Mouse (Mus musculus) adrenal gland, postnatal 25 days (tissue): ENCODE results near the gene Gprin1. TPM values are rescaled to one million over a fixed set of nuclear protein-coding genes. Genes with fewer than 3 reads are reported as not detected.

Source experiments
- DNase-seq: peaks from one replicate; pipeline ENCODE4 v3.0.0; 2021; ENCODE audit warnings: mixed read lengths
- total RNA-seq: library from RNA; stranded (reverse); gene quantifications from 2 replicates; pipeline ENCODE4 v1.2.3, GENCODE M21; 2021

Gprin1 gene
- total RNA-seq, 1 experiment from 2014 or later = 4.1 TPM

DNA sequence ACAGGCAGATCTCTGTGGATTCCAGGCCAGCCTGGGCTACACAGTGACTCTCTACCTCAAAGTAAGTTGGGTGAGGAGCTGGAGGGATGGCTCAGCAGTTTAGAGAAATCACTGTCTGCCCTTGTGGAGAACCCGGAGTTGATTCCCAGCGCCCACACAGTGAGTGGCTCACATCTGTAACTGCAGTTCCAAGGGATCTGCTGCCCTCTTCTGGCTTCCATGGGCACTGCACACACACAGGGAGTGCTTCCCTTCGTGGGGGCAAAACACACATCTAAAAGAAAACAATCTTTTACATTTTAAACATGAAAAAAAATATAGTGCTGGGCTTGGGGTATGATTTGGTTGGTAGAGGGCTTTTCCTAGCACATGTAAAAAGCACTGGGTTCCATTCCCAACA is 26.5 kb downstream of the Gprin1 start:
- no peak for DNase-seq

DNA sequence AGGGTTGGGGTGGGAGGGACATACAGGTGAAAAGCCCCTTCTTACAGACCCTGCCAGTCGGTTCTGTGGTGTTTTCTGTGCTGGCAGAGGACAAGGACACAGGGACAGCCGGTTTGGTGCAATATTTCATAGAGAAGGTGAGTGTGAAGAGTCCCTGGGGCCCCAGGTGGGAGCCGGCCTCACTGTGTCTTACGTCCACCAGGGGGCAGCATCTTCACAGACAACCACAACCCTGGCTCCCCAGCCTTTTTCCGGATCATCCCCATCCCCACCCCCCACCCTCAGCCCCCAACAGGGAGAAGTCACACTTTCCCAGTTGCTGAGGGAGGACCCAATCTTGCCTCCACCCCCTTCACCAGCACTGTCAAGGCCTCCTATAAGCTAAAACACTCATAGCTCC is 32.8 kb downstream of the Gprin1 start:
- peak; percentile 42 for DNase-seq

DNA sequence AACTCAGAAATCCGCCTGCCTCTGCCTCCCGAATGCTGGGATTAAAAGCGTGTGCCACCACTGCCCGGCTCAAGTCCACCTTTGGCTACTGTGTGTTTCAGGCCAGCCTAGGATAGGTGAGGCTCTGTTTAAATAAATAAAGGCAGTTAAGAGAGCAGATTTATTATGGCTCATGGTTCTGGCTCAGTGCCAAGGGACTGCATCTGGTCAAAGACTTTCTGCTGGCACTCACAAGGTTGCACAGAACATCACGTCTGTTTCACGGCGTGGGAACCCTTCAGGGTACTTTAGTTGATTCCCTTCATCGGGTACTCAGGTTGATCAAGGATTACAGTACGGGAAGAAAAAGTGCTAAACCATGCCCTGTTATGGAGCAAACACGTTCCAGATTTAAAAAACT is 34.7 kb downstream of the Gprin1 start:
- DNase-seq = no peak

DNA sequence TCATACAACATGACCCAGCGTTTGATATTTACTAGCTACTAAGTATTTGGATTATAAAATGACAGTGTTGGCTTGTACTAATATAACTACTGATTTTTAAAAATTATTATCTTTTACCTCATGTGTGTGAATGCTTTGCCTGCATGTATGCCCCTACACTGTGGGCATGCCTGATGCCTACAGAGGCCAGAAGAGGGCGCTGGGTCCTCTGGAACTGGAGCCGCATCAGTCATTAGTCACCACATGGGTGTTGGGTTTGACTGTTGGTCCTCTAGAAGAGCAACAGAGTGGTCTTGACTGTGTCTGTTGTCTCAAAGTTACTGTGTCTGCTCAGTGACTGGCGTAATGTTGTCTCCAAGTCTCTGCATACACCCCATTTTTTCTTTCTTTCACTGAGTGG is 35.3 kb downstream of the Gprin1 start:
- no peak for DNase-seq

DNA sequence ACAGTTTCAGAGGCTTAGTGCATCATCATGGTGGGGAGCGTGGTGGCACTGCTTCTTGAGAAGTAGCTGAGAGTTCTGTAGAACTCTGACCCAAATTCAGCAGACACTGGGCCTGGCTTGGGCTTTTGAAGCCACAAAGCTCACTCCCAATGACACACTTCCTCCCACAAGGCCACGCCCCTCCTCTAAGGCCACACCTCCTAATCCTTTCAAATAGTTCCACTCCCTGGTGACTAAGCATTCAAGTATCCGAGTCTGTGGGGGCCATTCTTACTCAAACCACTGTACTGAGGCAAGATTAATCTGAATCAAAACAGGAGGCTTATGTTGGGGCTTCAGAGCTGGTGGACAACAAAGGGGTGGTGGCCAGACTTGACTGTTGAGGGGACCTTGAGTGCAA is 38.8 kb downstream of the Gprin1 start:
- DNase-seq = no peak

DNA sequence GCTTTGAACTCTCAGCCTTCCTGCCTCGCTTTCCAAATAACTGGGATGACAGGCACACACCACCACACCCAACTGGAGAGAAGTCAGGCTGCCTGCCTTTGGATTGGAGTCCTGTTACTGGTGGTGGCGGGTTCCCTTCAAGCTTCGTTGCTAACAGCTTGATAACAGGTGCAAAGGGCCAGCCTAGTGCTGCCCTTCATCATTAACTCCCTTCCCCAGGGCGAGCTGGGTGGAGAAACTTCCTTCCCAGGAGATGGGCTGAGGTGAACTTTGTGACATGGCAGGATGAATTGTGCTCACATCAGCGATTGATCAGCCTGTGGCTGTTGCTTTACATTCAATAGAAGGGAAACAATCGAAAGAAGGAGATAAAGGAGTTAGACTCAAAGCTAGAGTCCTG is 44.8 kb downstream of the Gprin1 start:
- DNase-seq = no peak

DNA sequence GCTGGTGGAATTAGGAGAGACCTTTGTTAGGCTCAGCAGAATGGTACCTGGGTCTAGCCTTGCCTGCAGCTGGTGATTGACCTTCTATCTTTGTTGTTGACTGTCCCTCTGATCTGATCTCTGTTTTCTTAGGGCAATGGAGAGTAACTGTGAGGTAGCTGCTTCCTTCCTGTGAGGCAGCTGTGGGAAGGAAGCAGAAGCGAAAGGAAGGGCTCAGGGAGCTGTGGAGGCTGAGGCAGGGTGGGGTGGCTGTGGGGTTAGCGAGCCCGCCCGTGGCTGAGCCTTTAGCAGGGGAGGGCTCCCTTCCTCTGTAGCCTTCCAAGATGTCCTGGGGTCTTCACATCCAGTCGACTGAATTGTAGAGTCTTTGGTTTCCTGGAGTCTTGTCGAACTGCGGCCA is 47.2 kb downstream of the Gprin1 start:
- no peak for DNase-seq

DNA sequence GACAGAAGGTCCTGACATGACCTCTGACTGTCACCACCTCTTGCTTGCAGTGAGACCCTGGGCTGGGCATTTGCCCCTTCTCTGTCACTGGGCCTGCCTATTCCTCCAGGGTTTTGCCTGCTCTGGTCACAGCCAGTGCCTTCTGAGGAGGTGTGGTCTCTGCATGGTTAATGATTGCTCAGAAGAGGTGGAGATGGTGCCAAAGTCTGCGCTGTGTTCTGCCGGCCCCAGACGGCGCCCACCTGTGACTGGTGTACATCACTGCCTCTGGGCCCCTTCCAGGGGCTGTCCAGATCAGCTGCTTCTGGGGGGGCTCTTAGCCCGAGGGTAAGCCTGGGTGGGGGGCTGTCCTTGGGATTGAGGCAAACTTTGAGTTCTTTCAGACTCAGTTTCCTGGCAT is 48.4 kb downstream of the Gprin1 start, which contains the start of gene Cdhr2:
Gene Cdhr2, plus strand, starts transcription at position 219 of the 400 bp plus-strand sequence.
- no peak for DNase-seq

DNA sequence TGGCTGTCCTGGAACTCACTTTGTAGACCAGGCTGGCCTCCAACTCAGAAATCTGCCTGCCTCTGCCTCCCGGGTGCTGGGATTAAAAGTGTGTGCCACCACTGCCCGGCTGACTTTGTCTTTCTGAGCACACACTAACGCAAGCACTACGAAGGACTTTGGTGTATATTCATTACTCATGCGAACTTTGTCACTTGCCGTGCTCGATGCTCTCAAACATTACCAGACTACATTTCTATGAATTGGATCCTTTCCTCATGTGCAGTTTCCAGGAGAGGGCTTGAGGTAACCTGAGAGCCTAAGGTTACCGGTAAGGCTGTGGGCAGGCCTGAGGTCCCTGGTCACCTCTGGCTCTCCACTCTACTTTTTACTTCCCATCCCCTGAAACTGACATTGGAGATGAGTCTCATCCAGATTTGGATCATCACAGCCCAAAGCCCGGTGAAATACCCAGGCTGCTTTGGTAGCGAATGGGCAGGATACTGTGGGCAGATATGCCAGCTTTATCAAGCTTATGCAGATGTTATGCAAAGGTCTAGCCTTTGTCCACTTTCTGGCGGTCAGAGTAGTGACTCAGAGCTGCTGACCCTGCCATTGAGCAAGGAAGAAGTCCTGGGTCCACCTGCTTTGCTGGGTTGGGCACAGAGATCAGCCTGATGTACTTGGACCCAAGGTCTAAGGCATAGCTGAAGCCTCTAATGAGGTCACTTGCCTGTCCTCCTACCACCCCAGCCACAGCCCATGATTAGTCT is 54.0 kb downstream of the Gprin1 start:
- no peak for DNase-seq

DNA sequence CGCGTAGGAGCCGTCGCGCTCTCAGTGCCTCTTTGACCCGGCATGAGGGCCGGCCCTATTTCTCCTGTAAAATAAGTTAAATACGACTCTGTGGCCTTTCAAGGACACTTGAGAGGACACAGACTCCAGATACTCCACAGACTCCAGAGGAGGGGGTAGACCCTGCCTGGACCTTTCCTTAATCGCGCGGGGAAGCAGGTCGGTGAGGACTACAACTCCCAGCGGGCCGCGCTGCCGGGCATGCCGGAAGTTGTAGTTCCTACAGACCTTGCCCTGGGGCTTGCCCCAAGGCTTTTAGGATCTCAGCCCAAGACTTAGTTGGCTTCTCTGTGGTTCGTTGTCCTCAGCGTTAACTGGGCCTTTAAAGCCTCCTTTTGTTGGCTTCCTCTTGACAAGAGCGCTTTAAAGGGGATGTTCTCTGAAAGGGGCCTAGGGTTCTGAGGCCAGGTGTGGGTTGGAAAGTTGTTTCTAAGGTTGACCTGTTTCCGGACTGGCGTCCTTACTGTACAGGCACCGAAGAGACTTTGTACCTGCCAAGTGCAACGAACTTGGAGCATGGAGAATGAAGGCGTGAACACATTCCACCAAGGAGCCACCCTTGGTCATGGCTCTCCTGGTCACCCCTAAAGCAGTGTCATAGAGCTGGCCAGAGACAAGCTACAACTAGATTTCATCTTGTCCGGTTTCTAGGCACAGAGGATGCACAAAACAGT is 55.2 kb downstream of the Gprin1 start:
- DNase-seq = peak; percentile 86

DNA sequence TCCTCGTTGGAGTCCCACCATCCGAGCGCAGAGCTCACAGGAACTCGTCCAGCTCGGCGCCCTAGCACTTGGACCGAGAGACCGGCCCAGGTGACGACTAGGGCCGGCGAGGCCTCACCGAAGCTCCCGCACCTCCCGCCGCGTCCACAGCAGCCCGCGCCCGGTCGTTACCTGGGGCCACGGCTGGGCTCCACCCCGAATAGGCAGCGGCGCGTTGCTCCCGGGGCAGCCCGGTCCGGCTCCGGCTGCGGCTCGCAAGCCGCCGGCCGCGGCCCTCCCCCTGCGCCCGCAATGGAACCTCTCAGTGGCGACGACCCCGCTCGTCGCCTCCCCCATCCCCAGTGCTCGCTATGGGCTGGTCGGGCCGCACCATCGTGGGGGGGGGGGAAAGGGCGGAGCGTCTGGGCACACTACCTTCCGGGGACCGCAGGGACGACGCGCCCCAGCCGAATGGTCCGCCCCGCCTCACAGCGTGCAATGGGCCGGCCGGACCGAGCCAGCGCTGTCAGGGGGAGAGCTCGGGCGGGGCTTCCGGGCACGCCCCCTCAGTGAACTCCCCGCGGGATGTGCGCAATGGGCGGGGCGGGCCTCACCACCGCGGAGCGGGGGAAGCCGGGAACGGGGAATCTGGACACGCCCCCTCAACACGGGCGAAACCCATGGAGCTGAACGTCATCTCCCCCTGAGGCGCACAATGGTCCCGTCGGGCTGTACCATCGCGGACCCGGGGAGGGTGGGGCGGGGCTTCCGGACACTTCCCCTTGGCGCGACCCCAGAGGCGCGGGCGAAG is 55.9 kb downstream of the Gprin1 start, which contains the start of gene Rnf44:
Gene Rnf44, minus strand, starts transcription at position 350 of the 790 bp plus-strand sequence.
- DNase-seq = peak; percentile 99

DNA sequence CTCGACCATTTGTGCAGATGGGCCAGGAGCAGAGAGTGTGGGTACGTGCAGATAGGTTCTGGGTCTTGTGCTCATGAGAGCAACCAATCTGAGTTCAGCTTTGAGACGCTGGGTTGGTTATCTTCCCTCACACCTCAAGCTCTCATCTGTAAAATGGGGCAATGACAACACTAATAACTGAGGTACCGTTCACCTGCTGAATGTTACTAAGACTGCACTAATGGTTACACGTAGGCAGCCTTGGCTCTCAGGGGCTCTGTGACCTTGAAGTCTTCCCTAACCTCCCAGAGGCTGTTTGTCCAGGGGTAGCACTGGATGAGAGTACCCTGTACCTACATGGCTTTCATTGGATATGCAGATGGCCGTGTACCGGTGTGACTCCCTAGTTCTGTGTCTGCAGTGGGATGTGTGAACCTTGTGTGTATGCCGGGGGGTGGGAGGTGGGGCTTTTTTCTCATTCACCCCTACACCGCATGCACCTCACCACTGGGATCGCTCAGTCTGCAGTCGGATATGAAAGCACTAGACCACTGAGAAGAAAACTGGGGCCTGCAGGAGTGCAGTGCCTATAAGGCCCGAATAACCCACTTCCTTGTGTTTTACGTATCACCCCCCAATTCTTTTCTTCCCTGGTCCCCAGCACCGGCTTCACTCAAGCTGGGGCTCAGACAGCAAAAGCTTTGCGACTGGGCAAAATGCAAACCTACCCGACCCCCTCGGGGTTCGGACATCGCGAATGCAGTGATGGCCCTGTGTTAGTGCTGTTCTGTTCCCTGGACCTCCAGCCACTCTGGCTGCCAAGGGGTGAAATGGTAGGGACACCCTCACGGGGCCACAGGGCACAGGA is 56.7 kb downstream of the Gprin1 start:
- DNase-seq = no peak

DNA sequence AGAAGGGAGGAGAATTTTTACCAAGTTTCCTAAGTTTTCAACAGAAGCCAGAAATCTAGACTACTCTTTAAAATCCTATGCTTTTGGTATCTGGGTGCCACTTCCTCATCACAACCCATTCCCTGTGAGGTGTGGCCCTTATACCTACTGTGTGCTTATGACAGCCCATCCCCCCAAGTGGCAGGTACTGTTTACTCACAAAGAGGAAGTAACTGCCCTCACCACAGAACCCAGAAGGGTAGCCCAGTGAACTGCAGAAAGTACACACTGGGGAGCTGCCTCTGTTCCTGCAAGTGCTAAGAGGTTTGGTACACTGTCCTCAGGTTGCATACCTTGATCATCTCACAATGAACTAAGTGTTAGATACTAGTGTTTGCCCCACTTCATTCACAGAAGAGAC is 57.9 kb downstream of the Gprin1 start:
- DNase-seq = no peak

DNA sequence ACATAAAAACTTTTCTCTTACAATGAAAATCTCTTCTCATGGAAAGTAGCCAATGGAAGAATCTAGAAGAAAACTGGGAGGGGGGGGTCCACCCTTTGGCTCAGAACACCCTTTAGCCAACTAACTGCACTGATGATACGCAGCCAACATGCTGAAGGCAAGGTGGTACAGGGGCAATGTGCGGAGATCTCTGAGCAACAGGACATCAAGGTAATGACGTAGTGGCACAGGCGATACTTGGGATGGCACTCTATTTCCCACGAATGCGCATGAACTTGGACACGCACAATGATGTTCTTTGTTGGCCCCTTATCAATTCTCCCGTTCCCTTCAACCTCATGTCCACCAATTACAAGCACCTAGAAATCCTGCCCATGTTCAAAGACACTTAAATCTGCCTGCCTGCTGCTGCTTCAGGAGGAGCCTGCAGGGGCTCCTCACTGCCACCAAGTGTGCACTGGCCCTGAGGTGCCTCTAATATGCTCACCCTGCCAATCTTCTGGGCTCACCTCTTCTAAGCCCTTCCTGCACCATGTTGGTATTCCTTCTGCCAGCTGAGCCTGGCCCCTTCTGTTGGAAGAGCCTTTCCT is 59.4 kb downstream of the Gprin1 start:
- DNase-seq = no peak

DNA sequence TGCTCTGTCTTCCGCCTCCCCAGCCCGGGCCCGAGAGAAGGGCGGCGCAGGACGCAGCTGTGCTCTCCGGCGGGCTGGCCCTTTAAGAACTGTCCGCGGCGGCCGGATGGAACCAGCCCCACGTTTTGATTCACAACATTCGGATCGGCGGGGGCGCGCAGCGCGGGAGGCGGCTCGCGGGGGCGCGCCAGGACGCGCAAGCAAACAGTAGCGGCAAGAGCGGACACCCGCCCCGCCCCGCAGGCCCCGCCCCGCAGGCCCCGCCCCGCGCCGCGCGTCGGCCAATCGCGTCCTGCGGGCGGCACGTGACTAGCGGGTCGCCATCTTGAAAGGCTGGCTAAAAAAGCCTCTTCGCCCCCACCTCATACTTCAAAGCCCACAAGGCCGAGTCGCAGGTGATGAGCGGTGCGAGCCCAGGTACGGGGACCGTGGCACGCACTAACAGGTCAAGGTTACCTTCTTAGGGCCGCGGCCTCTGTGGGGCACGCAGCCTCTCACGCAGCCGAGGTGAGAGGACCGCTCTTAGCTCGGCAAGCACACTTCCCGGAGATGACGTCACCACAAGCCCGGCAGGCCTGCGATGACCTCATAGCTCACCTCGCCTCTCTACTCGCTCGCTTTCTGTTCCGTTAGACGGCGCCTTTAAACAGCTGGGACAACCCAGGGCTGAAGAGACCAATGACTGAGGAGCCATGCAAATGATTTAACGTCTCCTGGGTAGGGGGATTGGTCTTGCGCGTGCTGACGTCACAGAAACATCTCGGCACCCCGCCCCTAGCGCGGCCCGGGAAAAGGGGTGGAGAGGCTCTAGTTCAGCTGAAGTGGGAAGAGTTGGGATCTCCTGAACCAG is 61.9 kb downstream of the Gprin1 start:
- peak; percentile 96 for DNase-seq

DNA sequence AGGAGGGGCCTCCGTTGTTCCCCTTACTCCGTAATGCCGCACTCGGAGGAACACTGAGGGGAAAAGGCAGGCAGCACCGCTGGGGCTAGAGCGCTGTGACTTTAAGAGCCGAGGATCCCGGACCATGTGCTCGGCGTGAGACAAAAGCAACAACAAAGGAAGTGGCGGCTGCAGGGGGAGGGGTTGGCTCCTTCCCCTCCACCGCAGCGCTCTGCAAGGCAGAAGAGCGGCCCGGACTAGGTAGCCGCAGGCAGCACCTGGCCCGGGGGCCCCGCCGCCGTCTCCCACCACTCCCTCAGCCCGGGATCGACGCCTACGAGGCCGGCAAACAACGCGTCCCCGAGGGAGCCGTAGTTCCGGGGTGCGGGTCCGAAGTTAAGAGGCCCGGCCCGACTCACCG is 62.6 kb downstream of the Gprin1 start:
- peak; percentile 76 for DNase-seq
